Mouse (Mus musculus) lung, postnatal 0 days (tissue): ENCODE measurements around the gene Actl6b.

ENCODE experiments used
- CTCF ChIP-seq: IDR thresholded peaks from 2 replicates; pipeline ENCODE4 v1.5.1; 2016; ENCODE audit warnings: antibody characterized with exemption, mild to moderate bottlenecking
- EP300 ChIP-seq: IDR thresholded peaks from 2 replicates; pipeline ENCODE4 v1.6.1; 2016; ENCODE audit warnings: antibody characterized with exemption, mild to moderate bottlenecking, control low read depth

DNA sequence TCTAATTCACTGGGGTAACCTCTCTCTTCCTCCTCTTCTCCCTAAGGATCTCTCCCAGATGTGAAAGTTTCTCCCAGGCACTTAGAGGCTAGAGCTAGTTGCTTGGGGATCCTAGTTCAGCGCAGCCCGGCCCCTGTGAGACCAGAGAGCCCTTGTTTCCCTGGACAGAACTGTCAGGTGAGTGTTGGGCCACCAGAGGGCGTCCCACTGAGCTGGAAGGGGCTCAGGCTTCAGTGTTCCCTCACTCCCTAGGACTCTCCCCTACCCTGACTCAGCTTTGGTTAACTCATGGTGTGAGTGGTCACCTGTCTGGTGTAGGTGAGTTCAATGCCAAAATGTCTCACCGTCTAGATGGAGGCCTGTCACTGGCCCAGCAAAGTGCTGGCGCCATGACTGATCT, 34.9 kb upstream of the Actl6b start, which contains the start of gene Gigyf1:
- peak; percentile 75 for TF ChIP-seq CTCF
- no peak for TF ChIP-seq EP300
